Mouse (Mus musculus) spleen, adult 2 months (tissue): ENCODE results near the gene 2510009E07Rik.

Experiments
- CTCF ChIP-seq: fragments of 200-500 bp; IDR thresholded peaks from 2 replicates; pipeline ENCODE4 v1.5.1; 2011; ENCODE audit warnings: mild to moderate bottlenecking, inconsistent platforms; ENCODE audit not compliant: insufficient read depth, insufficient read length, insufficient replicate concordance; ENCODE audit errors: extremely low read depth
- POLR2A ChIP-seq: fragments of 200-500 bp; IDR thresholded peaks from 2 replicates; pipeline ENCODE4 v1.6.1; 2011; ENCODE audit warnings: low read depth, low read length, inconsistent platforms

DNA sequence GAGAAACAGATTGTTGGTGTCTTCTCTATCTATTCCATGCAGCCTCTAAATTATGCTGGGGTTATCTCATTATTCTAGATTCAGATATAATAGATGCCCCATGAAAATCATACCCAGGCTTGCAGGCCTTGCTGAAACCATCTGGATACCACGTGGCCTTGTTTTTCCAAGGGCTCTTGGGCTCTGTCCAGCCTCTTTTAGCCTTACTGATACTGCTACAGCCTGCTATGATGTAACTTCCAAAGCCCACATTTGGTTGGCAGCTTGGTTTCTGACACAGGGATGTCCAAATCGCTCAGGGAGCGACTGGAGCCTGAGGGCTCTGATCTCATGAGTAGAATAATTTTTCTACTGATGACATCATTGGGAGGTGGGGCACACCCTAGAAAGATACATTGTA is 48.5 kb downstream of the 2510009E07Rik start:
- no peak for TF ChIP-seq POLR2A
- no peak for TF ChIP-seq CTCF
